Mouse (Mus musculus) E14TG2a.4 (cell line): ENCODE data around the gene Cadm1.

ENCODE experiments used
- CTCF ChIP-seq: conservative IDR thresholded peaks from 2 replicates; pipeline ENCODE4 v1.5.1; 2014; ENCODE audit warnings: low read length
- POU5F1 ChIP-seq: IDR thresholded peaks from 2 replicates; pipeline ENCODE4 v1.6.1; 2014; ENCODE audit warnings: low read length, borderline replicate concordance

DNA sequence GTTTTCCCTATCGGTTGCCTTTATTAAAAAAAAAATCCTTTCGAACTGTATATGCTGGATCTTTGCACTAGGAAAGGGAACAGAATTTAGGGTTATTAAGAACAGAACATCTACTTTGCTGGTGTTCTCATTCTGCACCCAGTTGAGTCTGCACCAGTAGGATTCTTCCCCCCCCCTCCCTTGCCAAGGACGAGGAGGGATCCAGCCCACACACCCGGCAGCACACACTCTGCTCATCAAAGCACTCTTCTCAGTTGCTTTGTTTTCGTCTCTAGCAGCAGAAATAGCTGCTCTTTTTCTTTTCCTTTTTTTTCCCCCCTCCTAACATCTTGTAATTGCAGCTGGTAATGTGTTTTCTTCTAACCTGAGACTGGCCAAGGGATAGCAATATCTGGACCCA lies 198.9 kb downstream of the Cadm1 start:
- TF ChIP-seq POU5F1 (no peak), CTCF (no peak)
